Mouse (Mus musculus) heart, postnatal 25 days (tissue): ENCODE data around the gene Hyal2. TPM values are rescaled to one million over a fixed set of nuclear protein-coding genes. Genes with fewer than 3 reads are reported as not detected.

Experiments
- DNase-seq: peaks from one replicate; pipeline ENCODE4 v3.0.0; 2022; ENCODE audit warnings: low spot score
- intact Hi-C: fragments of 180-260 bp; cut with DNase I; formaldehyde crosslinking; loops from one replicate; pipeline ENCODE4 v1.15.1; 2025
- total RNA-seq, 2 experiments: library from RNA; stranded (reverse); gene quantifications; 2 replicates each; pipeline ENCODE4 v1.2.3; 2021

The Hyal2 gene
- total RNA-seq, 2 experiments from 2014 or later, result 35.4 to 36.2 TPM

DNA sequence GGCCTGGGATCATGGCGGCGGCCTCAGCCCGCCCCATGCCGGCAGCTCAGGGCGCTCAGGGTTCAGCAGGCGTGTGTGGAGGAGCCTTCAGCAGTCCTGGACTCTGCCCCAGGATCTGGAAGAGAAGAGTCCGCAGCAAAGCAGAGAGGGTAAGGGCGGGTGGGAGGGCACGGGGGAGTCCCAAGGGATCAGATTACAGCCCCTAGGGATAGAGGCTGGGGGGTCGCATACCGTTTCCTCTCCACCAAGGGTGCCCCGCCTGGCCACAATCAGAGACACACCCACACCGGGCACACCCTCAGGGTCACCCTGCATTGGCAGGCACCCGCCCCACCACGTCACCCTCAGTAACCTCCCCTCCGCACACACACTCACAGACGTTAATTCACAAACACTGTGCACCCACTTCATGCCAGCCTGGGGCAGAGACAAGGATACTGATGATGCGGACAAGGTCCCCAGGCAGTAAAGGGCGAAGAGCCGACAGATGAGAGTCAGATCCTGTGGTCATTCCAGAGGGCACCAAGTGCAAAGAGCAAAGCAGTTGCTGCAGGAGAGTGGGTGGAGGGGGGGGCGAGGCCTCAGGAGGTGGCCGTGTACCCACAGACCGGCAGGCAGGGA lies 37.4 kb downstream of the Hyal2 start:
- no peak for DNase-seq
- intact Hi-C loops, result no loop called here

DNA sequence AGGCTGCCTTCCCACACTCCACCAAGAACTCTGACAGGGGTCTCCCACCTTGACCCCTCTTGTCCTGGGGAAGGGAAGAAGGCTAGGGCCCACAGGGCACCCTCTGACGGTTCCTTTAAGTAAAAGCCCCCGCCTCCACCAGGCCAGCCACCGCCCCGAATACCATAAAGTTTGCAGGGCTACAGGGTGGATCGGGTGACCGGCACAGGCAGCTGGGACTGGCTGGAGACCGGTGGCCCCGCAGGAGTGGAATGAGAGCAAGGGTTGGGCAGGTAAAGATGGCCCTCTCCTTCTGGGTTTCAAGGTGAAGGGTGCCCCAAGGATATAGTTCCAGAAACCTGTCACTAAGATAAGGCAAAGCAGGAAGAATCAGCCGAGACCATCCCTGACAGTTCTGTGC lies 38.8 kb downstream of the Hyal2 start:
- intact Hi-C loops, result no loop called here
- no peak for DNase-seq

DNA sequence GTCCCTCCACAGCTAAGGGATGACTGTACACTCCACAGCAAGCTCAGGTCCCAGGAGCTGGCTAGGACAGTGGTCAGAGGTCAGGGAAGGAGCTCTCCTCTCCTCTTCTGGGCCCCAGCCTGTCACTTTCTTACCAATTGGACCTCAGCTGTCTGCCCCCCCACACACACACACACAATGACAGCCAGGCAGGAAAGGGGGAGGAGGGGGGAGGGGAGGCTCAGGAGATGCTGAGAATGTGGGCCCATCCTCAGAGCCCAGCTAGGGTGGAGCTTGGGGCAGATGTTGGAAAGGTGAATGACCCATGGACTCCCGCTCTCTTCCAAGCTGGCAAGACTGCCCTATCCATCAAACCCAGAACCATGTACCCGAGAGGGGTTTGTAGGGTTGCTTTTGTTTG lies 39.3 kb downstream of the Hyal2 start:
- DNase-seq, result no peak

DNA sequence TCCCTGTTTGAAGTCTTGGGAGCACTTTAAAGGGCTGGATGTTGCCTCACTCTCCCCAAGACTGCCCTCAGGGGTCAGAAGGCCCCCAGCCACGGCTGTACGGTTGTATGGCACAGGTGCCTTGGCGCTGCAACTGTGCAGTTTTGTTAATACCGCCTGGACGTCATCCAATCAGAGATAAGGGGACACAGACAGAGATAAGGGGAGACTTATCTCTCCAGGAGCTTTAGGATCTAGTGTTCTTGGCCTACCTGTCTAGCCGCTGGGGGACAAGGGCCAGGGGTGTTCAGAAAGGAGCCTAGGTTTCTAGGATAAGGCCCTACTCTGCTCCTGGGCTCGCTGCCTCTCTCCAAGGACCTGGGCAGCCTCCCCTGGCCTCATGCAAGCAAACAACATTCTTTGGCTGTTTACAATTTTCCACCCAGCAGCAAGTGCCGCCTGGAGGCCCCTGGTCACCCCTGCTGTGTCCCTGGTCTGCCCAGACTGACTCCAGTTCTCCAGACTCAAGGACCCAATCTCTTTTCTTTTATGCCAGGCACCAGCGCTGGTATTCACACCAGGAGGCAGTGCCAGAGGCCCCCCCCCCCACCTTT lies 40.0 kb downstream of the Hyal2 start:
- intact Hi-C loops, result no loop called here
- DNase-seq, result no peak

More for the DNA sequence above, 39.3 kb downstream of the Hyal2 start:
- intact Hi-C loops, result no loop called here

DNA sequence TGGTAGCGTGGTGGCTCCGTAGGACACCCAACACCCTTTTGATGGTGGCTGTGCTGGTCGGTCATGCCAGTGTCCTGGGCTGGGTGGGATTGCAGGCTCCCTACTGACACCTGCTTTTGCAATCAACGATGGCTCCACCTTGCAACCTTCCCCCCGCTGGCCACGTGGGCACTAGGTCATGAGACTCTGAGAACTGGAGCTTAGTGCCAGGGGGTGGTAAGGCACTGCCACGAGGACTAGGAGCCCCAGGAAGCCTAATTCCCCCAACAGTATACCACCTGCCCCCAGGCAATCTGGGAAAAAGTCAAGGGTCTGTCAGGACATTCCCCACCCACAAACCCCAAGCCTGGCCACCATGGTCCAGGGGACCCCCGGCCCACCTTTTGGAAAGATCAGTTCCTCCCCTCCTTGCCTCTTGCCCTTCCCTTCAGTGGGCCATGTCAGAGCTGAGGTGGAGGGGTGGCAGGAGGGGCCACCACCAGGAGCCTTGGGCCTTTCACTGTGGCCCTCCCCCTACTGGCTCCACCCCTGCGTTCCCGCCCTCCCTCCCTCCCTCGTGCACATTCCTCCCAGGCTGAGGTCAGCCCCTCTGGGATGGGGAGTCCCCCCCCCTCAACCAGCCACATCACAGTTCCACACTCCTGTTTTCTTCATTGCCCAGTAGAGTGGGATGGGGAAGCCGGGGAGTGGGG lies 41.1 kb downstream of the Hyal2 start, which contains the start of gene Sema3b:
Gene Sema3b (minus strand): TSS at position 489 of the 692 bp plus-strand sequence.
- DNase-seq, result no peak
- intact Hi-C loops, result no loop called here

DNA sequence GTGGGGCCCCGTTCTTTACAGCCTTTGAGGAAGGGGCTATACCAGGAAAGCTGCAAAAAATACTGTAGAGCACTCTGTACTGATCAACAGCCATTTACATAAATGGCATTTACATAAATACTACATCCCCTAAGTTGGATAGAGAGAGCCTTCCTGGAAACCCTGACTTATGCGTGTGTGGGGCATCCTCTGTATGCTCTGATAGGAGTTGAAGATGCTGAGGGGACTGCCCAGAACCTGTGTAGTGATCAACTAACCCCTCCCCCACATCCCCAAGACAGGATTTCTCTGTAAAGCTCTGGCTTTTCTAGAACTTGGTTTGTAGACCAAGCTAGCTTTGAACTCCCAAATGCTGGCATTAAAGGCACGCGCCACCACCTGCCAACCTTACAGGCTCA lies 41.7 kb downstream of the Hyal2 start:
- no peak for DNase-seq
- intact Hi-C loops, result no loop called here

DNA sequence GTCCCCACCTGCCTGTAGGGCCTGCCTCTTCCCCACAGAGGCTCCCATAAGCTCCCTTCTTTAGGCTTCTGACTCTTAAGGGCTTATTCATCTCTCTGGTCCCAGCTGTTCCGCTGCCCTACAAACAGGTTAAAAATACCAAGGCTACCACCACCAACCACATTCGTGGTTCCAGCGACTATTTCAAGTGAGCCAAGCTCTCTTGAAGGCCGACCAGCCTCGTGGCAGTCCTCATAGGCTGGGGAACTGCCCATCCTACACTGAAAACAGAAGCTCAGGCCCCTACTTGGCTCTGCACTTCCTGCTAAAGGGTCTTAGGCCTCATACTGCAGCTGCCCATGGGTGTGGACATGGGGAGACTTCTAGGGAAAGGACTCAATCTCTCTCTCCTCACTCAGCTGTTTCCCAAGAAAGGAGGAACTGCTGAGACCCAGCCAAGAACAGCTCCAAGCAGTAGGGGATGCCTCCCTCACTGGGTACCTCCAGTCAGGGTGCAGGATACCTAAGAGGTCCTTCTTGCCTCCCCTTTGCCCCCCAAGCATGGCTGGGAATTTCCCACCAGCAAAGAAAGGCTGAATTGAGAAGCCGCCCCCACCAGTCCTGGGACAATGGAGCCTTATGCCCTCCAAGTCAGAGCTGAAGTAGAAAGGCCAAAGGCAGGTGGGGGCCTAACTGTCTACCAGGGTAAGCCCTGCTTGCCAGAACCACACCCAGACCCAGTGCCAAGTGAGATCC lies 43.9 kb downstream of the Hyal2 start:
- intact Hi-C loops, result no loop called here
- DNase-seq, result no peak

DNA sequence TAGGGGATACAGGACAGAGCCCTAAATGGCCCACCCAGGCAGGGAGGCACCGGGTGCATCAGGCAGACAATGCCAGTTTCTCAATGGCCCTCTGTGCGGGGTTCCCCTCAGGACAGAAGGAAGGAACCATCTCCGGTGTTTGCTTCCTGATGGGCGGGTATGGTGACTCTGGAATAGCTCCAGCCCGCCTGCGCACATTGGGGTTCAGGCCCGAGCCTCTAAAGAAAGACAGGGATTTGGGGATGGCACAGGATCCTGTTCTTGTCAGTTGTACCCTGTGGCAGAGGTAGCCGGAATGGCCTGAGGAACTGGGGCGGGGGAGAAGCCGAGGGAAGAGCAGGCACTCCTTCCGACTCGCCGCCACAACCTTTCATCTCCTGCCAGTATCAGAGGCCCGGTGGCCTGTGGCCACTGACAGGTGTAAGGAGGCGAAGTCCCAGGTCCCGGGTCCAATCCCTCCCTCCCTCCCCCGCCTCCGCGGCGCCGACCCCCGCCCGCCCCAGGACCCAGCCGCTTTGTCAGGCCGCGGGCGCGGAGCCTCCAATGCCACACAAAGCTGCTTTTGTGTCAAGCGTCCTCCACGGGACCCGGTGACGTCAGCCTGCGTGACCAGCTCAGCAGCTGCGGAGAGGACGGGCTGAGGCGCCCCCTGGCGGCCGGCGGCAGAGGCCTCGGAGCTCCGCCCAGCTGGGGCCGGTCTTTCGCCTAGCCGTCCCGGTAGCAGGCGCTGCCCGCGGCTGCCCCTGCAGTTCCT lies 44.6 kb downstream of the Hyal2 start:
- intact Hi-C loops, result no loop called here

DNA sequence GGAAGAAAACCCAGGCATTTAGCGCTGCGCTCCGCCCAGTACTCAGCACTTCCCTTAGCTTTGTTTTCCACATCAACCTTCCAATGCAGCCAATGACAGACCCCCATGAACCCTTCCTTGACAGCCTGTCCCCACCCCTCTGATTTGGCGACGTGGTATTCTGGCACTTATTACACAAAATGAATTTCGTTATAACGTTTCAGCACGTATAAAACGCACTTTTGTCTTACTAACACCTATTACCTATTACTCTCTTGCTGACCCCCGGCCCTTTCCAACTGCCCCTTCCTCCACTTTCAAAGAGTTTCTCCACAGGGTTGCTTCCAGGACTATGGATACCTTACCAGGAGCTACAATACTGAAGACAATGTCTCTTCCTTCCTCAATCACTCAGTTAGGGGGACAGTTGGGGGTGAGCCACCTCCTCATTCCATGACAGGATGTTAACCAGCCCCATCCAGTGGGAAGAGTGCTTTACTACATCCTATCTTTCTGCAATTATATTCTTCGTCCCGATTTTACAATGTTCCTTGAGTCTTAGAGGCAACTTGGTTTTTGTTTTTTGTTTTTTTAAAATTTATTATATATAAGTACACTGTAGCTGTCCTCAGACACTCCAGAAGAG lies 45.3 kb downstream of the Hyal2 start:
- no peak for DNase-seq
- intact Hi-C loops, result no loop called here

More for the DNA sequence above, 44.6 kb downstream of the Hyal2 start:
- DNase-seq, result peak; percentile 98

DNA sequence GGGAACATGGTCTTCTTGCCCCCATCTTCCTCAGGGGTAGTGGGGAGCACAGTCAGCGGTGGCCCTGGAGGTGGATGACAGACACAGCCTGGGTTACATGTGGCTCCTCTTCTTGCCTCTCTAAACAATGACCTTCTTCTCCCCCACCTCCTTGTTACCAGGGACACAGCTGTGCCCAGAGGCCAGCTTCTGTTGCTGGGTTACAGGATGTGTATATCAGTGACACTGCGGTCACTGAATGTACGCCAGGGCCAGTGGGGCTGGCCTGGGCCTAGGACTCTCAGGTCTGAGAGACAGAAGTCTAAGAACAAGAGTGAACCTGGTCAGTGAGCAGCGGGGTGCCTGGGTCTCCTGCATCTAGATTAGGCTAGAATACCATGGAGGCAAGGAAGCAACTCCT lies 47.3 kb downstream of the Hyal2 start:
- intact Hi-C loops, result no loop called here
- DNase-seq, result no peak

DNA sequence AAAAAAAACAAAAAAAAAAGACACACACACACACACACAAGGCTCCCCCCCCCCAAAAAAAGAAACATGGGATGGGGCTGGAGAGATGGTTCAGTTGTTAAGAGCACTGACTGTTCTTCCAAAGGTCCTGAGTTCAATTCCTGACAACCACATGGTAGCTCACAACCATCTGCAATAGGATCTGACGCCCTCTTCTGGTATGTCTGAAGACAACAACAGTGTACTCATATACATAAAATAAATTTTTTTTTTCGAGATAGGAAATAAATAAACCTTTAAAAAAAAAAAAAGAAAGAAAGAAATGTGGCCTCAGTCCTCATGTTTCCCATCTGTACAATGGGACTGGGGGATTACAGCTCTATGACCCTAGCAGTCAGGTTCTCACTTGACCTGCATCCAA lies 49.7 kb downstream of the Hyal2 start:
- intact Hi-C loops, result no loop called here
- DNase-seq, result no peak

DNA sequence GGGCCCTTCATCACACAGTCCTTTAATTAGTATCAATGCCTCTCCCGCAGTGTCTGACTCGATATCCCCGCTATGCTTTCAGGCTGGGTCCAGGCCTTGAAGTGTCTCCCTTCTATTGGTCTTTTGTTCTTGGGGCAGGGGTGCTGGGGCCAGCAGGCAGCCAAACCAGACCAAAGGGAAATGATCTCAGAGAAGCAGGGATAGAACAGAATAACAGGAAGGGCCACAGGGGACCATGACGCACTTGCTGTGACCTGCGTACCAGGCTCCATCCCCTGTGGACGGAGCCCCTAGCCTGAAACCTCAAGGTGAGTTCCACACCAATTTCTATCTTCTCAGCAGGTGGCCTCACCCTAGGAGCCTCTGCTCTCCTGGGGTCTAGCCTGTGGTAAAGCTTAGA lies 50.4 kb downstream of the Hyal2 start:
- intact Hi-C loops, result no loop called here
- DNase-seq, result no peak

DNA sequence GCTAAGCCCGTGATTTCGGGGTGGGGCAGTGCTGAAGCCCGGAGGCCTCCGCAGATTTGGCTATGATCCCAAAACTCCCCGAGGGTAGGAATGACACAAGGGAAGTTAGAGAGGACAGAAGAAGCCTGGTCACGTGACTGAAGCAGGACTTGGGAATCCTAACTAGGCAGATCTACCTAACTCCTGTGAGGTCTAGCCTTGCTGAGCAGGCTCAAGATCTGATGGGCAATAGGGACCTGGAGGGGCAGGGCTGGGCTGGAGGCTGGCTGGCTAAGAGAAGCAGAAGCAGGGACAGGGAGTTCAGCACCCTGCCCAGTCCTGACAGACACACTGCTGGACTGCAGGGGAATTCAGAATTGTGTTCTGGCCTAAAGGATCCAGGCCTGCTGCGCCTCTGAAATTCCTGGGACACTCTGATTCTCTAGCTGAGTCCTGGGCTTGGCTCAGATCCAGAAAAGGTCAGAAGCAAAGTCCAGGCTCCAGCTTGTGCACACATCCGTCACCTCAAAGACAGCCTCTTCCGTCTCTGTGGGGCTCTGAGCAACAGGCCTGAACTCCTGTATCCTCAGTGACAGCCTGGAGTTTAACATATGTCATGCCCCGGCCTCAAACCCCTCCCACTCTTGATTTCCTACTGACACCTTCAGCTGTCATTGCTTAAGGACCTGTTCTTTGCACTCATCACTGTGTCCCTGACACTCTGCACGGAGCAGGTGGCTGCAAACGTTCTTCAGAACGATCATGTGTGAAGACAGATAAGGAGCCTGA lies 51.2 kb downstream of the Hyal2 start:
- DNase-seq, result no peak

DNA sequence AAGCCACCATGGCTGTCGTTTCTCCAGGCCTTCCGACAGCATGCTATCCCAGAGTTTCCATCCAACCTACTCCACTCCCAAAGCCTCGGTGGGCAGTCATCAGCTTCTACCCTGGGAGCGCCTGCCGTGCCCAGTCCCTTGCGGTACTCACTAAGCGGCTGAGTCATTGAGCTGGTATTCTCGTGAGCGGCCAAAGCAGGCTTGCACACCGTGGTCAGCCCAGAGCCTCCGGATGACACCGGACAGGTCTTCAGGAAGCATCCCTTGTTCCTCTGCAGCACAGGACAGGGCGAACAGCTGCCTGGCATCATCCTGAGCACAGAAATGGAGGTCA lies 51.8 kb downstream of the Hyal2 start:
- no peak for DNase-seq
- intact Hi-C loops, result no loop called here

More for the DNA sequence above, 51.2 kb downstream of the Hyal2 start:
- intact Hi-C loops, result no loop called here

DNA sequence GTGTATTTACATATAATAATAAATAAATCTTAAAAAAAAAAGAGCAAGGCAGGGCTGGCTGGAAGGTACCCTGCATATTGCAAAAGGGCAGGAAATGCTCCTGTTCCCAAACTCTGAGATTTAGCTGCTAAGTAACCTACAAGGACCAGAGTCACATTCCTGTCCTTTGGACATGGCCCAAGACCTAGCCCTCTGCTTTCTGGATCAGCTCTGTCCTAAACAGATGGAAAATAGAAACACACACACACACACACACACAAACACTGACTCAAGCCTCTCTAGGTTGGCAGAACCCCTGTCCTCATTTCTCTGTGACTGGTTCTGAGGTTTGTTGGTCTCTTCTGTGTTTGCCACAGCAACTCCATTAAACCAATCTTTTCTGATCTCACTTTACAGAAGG lies 53.2 kb downstream of the Hyal2 start:
- intact Hi-C loops, result loop anchor here (2.0 kb wide), 1 partner anchor 14 kb away; the partner anchor contains the start of gene Gnai2
- no peak for DNase-seq
